Mouse (Mus musculus) C2C12 (cell line): ENCODE data around the gene Magel2.
A peak's percentile ranks its signal among the peaks of the same experiment; 100 is the strongest.

Experiments
- CTCF ChIP-seq: IDR thresholded peaks from one replicate; pipeline ENCODE4 v1.5.1; 2011; ENCODE audit not compliant: control insufficient read depth, insufficient read depth, insufficient read length
- MAX ChIP-seq: IDR thresholded peaks from one replicate; pipeline ENCODE4 v1.6.1; 2011; ENCODE audit warnings: mild to moderate bottlenecking, control low read depth
- MYOG ChIP-seq: IDR thresholded peaks from one replicate; pipeline ENCODE4 v1.6.1; 2011; ENCODE audit not compliant: control insufficient read depth, insufficient read length; ENCODE audit errors: extremely low read depth
- USF1 ChIP-seq: IDR thresholded peaks from one replicate; pipeline ENCODE4 v1.6.1; 2011; ENCODE audit warnings: low read depth, mild to moderate bottlenecking, control low read depth, moderate library complexity

DNA sequence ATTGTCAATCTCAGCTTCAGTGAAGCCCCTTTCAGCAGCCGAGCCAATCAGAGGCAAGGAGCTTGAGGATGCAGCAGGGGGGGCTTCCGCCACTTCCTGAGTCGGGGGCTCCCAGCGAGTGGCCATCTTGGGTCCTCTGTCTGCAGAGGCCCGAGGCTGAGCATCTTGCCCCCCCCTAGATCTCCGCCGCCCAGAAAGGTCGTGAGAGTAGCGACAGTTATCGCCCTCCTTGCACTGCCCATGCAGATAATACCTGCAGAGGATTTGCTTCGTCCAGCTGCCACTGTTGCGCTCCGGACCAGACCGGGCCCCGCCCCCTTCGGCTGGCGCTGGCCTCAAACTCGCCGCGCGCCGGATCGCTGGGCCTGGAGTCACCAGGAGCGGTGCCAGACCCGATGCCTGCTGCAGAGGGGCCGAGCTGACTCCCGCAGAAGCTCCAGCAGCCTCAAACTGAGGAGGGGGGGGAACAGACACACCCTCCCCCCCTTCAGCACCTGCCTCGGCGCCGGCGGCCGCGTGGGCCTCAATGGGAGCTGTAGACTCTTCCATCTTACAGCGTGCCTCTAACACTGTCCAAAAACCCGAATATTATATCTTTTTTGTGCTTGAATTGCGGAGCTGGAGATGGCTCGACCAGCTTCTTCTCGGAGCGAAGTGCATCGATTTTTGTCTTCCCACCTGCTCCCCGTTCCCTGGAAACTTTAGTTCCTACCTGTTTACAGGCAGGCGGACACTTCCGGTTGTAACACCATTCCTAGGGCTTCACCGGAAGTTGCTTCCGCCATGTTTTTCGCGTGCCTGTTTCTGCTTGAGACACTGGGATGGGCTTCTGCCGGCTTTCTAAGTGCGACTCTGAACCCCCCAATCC is 42.9 kb downstream of the Magel2 start, which contains the start of gene Mkrn3:
- TF ChIP-seq CTCF (no peak), MAX (peak; percentile 55), MYOG (no peak), USF1 (no peak)
